In the genomic region with DNA sequence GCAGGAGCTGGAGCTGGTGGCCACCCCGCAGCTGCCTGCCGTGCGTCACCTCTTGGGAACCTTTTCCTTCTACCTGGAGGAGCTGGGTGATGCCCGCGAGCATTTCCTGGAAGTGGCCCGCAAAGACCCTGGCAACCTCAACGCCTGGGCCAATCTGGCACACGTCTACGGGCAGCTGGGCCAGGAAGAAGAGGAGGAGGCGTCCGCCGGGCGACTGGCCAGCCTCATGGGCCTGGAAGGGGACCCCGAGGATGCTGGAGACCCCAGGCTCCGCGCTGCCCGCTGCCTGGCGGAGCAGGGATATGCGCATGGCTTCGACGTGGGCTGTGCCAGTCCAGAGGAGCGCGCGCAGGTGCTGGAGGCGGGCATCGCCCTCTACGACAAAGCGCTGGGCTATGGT, we compare ENCODE assay signal across 1 mouse cellular context.
TF ChIP-seq lines count a peak whose summit lies in the region.

No protein-coding gene starts in this region.

TF ChIP-seq in ES-E14, 5 proteins besides CTCF, POLR2A, EP300 and RAD21:
- TF ChIP-seq ZNF384 (IDR thresholded peaks at IDR 0.05; ENCODE audit: low read depth, low read length) (no peak), CHD2 (IDR thresholded peaks at IDR 0.05; ENCODE audit: low read depth, low read length) (no peak)
